ENCODE assay signal across 9 mouse cellular contexts in genomic region chr11:62644602-62645336, GRCm38 (mm10). TPM values are rescaled to one million over a fixed set of nuclear protein-coding genes. Genes with fewer than 3 reads are reported as not detected.
DNase-seq lines count a peak whose midpoint lies in the region; ATAC-seq lines count a peak whose summit lies in the region.
"Had no signal": no experiment of that assay in that cellular context is flagged by ENCODE, and none has a peak within 500 bp of the region (broad histone marks: within the 10 kb centered on the region; RNA-seq: fewer than 3 reads in every experiment).

No protein-coding gene starts in this region.

- no peak for DNase-seq in kidney, adult 9 months
- DNase-seq in R1 (ENCODE audit: low read depth, low spot score), result peak; percentile 69
- peak; percentile 79 for DNase-seq in midbrain, embryonic 11.5 days (ENCODE audit: low spot score, missing footprints)
- no peak for DNase-seq in urinary bladder, adult 2 months (ENCODE audit: low spot score)
- no peak for DNase-seq in spleen, postnatal 10 days (ENCODE audit: low spot score in 2 of 2)
- DNase-seq: cerebellum, adult 9-11 months; gastrocnemius, postnatal 14 days had no signal

- 92% methylated on average over 5 of the region's 5 CpGs for WGBS in kidney, embryonic 15.5 days
- 88% methylated on average over 5 of the region's 5 CpGs for WGBS in embryonic facial prominence, embryonic 13.5 days
- 76% methylated on average over 5 of the region's 5 CpGs for WGBS in midbrain, embryonic 11.5 days

- peak overlapping the region; percentile 93 for H3K27ac ChIP-seq in kidney, embryonic 15.5 days
- H3K27ac ChIP-seq in embryonic facial prominence, embryonic 13.5 days, result peak overlapping the region; percentile 93
- H3K27ac ChIP-seq in midbrain, embryonic 11.5 days (ENCODE audit: low read depth, low read length), result no peak overlapping the region

- H3K4me2 ChIP-seq in kidney, embryonic 15.5 days, result peak overlapping the region; percentile 94; the same call in 1 of the 2 replicates
- H3K4me2 ChIP-seq in embryonic facial prominence, embryonic 13.5 days, result peak overlapping the region; percentile 92
- no peak overlapping the region for H3K4me2 ChIP-seq in midbrain, embryonic 11.5 days

- peaks cover 76% of the 10 kb centered on the region for H3K4me1 ChIP-seq in kidney, embryonic 15.5 days
- H3K4me1 ChIP-seq in embryonic facial prominence, embryonic 13.5 days, result peaks cover 69% of the 10 kb centered on the region
- peaks cover 31% of the 10 kb centered on the region for H3K4me1 ChIP-seq in midbrain, embryonic 11.5 days (ENCODE audit: control insufficient read depth, insufficient read depth, low read length)

- no peak for ATAC-seq in kidney, embryonic 15.5 days (replicated peaks; ENCODE audit: low FRiP score)
- no peak for ATAC-seq in embryonic facial prominence, embryonic 13.5 days (ENCODE audit: insufficient number of reproducible peaks, insufficient read depth, low FRiP score, low TSS enrichment, low read depth)
- ATAC-seq in midbrain, embryonic 11.5 days (ENCODE audit: low FRiP score), result no peak

- H3K9me3 ChIP-seq in kidney, embryonic 15.5 days (replicated peaks), result no peaks in the 10 kb centered on the region
- no peaks in the 10 kb centered on the region for H3K9me3 ChIP-seq in embryonic facial prominence, embryonic 13.5 days
- H3K9me3 ChIP-seq in midbrain, embryonic 11.5 days (ENCODE audit: control insufficient read depth, low read length), result no peaks in the 10 kb centered on the region

- H3K9ac ChIP-seq in kidney, embryonic 15.5 days, result no peak overlapping the region
- no peak overlapping the region for H3K9ac ChIP-seq in embryonic facial prominence, embryonic 13.5 days
- no peak overlapping the region for H3K9ac ChIP-seq in midbrain, embryonic 11.5 days (ENCODE audit: low read length)

- H3K36me3 ChIP-seq in kidney, embryonic 15.5 days, result peaks cover 8% of the 10 kb centered on the region; the same call in 1 of the 2 replicates
- no peaks in the 10 kb centered on the region for H3K36me3 ChIP-seq in embryonic facial prominence, embryonic 13.5 days
- H3K36me3 ChIP-seq in midbrain, embryonic 11.5 days (ENCODE audit: control insufficient read depth, insufficient read depth, low read length), result no peaks in the 10 kb centered on the region

- H3K27me3 ChIP-seq in kidney, embryonic 15.5 days, result no peaks in the 10 kb centered on the region
- no peaks in the 10 kb centered on the region for H3K27me3 ChIP-seq in embryonic facial prominence, embryonic 13.5 days
- no peaks in the 10 kb centered on the region for H3K27me3 ChIP-seq in midbrain, embryonic 11.5 days (ENCODE audit: control insufficient read depth, insufficient read depth, low read length)

- H3K4me3 ChIP-seq in kidney, embryonic 15.5 days (replicated peaks), result no peak overlapping the region
- no peak overlapping the region for H3K4me3 ChIP-seq in embryonic facial prominence, embryonic 13.5 days
- no peak overlapping the region for H3K4me3 ChIP-seq in midbrain, embryonic 11.5 days (ENCODE audit: low read depth, low read length)

RNA-seq across cellular contexts. Expression of gene Lrrc75a, which starts 3.6 kb away (rescaled TPM):
- polyA plus RNA-seq in kidney, embryonic 15.5 days (2015; fragmentation: Nextera tagmentation; extraction: Ambion mirVana), result 14.3 and 15.7 TPM in 2 replicates
- 14.0 and 18.4 TPM in 2 replicates for polyA plus RNA-seq in embryonic facial prominence, embryonic 13.5 days (2015; fragmentation: Nextera tagmentation; extraction: Ambion mirVana)
- polyA plus RNA-seq in midbrain, embryonic 11.5 days (2014; fragmentation: Nextera tagmentation; extraction: Ambion mirVana), result 12.5 and 12.6 TPM in 2 replicates
- 14.0 and 15.4 TPM in 2 replicates for polyA plus RNA-seq in urinary bladder, adult 2 months (2012; rRNA removed)

RNA-seq across cellular contexts. Expression of gene Mmgt2, which starts 3.7 kb away (rescaled TPM):
- polyA plus RNA-seq in kidney, embryonic 15.5 days (2015; fragmentation: Nextera tagmentation; extraction: Ambion mirVana), result 67.3 and 70.4 TPM in 2 replicates
- polyA plus RNA-seq in embryonic facial prominence, embryonic 13.5 days (2015; fragmentation: Nextera tagmentation; extraction: Ambion mirVana), result 60.4 and 64.0 TPM in 2 replicates
- polyA plus RNA-seq in midbrain, embryonic 11.5 days (2014; fragmentation: Nextera tagmentation; extraction: Ambion mirVana), result 38.5 and 43.8 TPM in 2 replicates
- 73.5 and 89.4 TPM in 2 replicates for polyA plus RNA-seq in urinary bladder, adult 2 months (2012; rRNA removed)

Comparison
In these comparisons a context has a peak if more than half of its experiments do, and no peak if none do; other contexts are left out.
1. DNase-seq: peak in R1 (single experiment) and midbrain, embryonic 11.5 days (single experiment); none in kidney, adult 9 months (single experiment), urinary bladder, adult 2 months (single experiment) and spleen, postnatal 10 days (0 of 2).